15 mouse cellular contexts compared by ENCODE assay signal in genomic region chr6:47228676-47229317, GRCm38 (mm10).
DNase-seq lines count a peak whose midpoint lies in the region; ATAC-seq lines count a peak whose summit lies in the region.
"Had no signal": no experiment of that assay in that cellular context is flagged by ENCODE, and none has a peak within 500 bp of the region (broad histone marks: within the 10 kb centered on the region; RNA-seq: fewer than 3 reads in every experiment).

No protein-coding gene starts in this region.

- no peak overlapping the region for H3K4me3 ChIP-seq in midbrain, embryonic 12.5 days
- no peak overlapping the region for H3K4me3 ChIP-seq in midbrain, embryonic 10.5 days
- no peak overlapping the region for H3K4me3 ChIP-seq in forebrain, embryonic 15.5 days
- H3K4me3 ChIP-seq in intestine, embryonic 15.5 days (replicated peaks), result no peak overlapping the region
- H3K4me3 ChIP-seq: heart, embryonic 13.5 days; liver, embryonic 12.5 days had no signal

- H3K4me1 ChIP-seq in midbrain, embryonic 12.5 days, result peaks cover 17% of the 10 kb centered on the region
- H3K4me1 ChIP-seq in midbrain, embryonic 10.5 days, result peaks cover 22% of the 10 kb centered on the region
- peaks cover 31% of the 10 kb centered on the region for H3K4me1 ChIP-seq in forebrain, embryonic 15.5 days
- H3K4me1 ChIP-seq in intestine, embryonic 15.5 days (replicated peaks), result no peaks in the 10 kb centered on the region
- H3K4me1 ChIP-seq: liver, embryonic 12.5 days had no signal

- H3K36me3 ChIP-seq in midbrain, embryonic 12.5 days, result no peaks in the 10 kb centered on the region
- no peaks in the 10 kb centered on the region for H3K36me3 ChIP-seq in midbrain, embryonic 10.5 days
- no peaks in the 10 kb centered on the region for H3K36me3 ChIP-seq in forebrain, embryonic 15.5 days
- H3K36me3 ChIP-seq in intestine, embryonic 15.5 days, result no peaks in the 10 kb centered on the region
- H3K36me3 ChIP-seq: G1E; heart, embryonic 13.5 days; liver, embryonic 12.5 days had no signal

- ATAC-seq in midbrain, embryonic 12.5 days (ENCODE audit: low FRiP score, low read depth), result peak; percentile 68
- ATAC-seq in forebrain, embryonic 15.5 days (replicated peaks), result peak; percentile 95
- ATAC-seq in intestine, embryonic 15.5 days, result no peak
- ATAC-seq in erythroblast, adult 5-6 weeks (replicated peaks; ENCODE audit: low FRiP score, poor library complexity, severe bottlenecking), result no peak
- ATAC-seq: liver, embryonic 12.5 days had no signal

- H3K4me2 ChIP-seq in midbrain, embryonic 12.5 days (replicated peaks), result no peak overlapping the region
- no peak overlapping the region for H3K4me2 ChIP-seq in forebrain, embryonic 15.5 days (replicated peaks)
- H3K4me2 ChIP-seq in intestine, embryonic 15.5 days (replicated peaks), result no peak overlapping the region
- H3K4me2 ChIP-seq: heart, embryonic 13.5 days; liver, embryonic 12.5 days had no signal

- no peak overlapping the region for H3K9ac ChIP-seq in midbrain, embryonic 12.5 days (replicated peaks)
- H3K9ac ChIP-seq in forebrain, embryonic 15.5 days (replicated peaks), result no peak overlapping the region
- no peak overlapping the region for H3K9ac ChIP-seq in intestine, embryonic 15.5 days
- H3K9ac ChIP-seq: heart, embryonic 13.5 days; liver, embryonic 12.5 days had no signal

- H3K9me3 ChIP-seq in midbrain, embryonic 12.5 days, result no peaks in the 10 kb centered on the region
- H3K9me3 ChIP-seq in midbrain, embryonic 10.5 days (replicated peaks), result no peaks in the 10 kb centered on the region
- no peaks in the 10 kb centered on the region for H3K9me3 ChIP-seq in forebrain, embryonic 15.5 days
- H3K9me3 ChIP-seq in intestine, embryonic 15.5 days, result no peaks in the 10 kb centered on the region
- H3K9me3 ChIP-seq: G1E; heart, embryonic 13.5 days; liver, embryonic 12.5 days had no signal

- no peaks in the 10 kb centered on the region for H3K27me3 ChIP-seq in midbrain, embryonic 12.5 days
- H3K27me3 ChIP-seq in midbrain, embryonic 10.5 days (ENCODE audit: low read depth, poor library complexity, severe bottlenecking), result no peaks in the 10 kb centered on the region
- no peaks in the 10 kb centered on the region for H3K27me3 ChIP-seq in forebrain, embryonic 15.5 days
- H3K27me3 ChIP-seq in intestine, embryonic 15.5 days (replicated peaks), result no peaks in the 10 kb centered on the region
- H3K27me3 ChIP-seq: heart, embryonic 13.5 days; liver, embryonic 12.5 days had no signal

- WGBS in midbrain, embryonic 12.5 days, result 43% methylated on average over 7 of the region's 7 CpGs
- WGBS in midbrain, embryonic 10.5 days, result 58% methylated on average over 7 of the region's 7 CpGs
- WGBS in forebrain, embryonic 15.5 days, result 30% methylated on average over 7 of the region's 7 CpGs
- WGBS in intestine, embryonic 15.5 days, result 57% methylated on average over 7 of the region's 7 CpGs

- DNase-seq in midbrain, embryonic 10.5 days (ENCODE audit: low spot score), result no peak
- peak; percentile 27 to 38 for DNase-seq in layer of hippocampus, postnatal 10 days (ENCODE audit: low spot score in 2 of 2)
- DNase-seq in lung, postnatal 25 days (ENCODE audit: low spot score), result no peak
- DNase-seq: adrenal gland, adult 2 months; cerebellum, adult 18-20 months; kidney, adult 2 months; lung, postnatal 4 days; thymus, adult 18-20 months had no signal

- H3K27ac ChIP-seq in midbrain, embryonic 12.5 days (replicated peaks), result peak overlapping the region; percentile 52
- H3K27ac ChIP-seq in midbrain, embryonic 10.5 days (replicated peaks), result no peak overlapping the region
- peak overlapping the region; percentile 92 for H3K27ac ChIP-seq in forebrain, embryonic 15.5 days (replicated peaks)
- H3K27ac ChIP-seq in intestine, embryonic 15.5 days, result no peak overlapping the region
- H3K27ac ChIP-seq: heart, embryonic 13.5 days; liver, embryonic 12.5 days had no signal

Comparison
In these comparisons a context has a peak if more than half of its experiments do, and no peak if none do; other contexts are left out.
1. H3K27ac ChIP-seq: peak in midbrain, embryonic 12.5 days (single experiment) and forebrain, embryonic 15.5 days (single experiment); none in midbrain, embryonic 10.5 days (single experiment) and intestine, embryonic 15.5 days (single experiment).
2. ATAC-seq: peak in midbrain, embryonic 12.5 days (single experiment) and forebrain, embryonic 15.5 days (single experiment); none in intestine, embryonic 15.5 days (single experiment) and erythroblast, adult 5-6 weeks (single experiment).
3. DNase-seq: peak in layer of hippocampus, postnatal 10 days (2 of 2); none in midbrain, embryonic 10.5 days (single experiment) and lung, postnatal 25 days (single experiment).